Mouse (Mus musculus) heart, postnatal 14 days (tissue): Measurements from ENCODE around the gene Myog. TPM values are rescaled to one million over a fixed set of nuclear protein-coding genes. Genes with fewer than 3 reads are reported as not detected.
A peak's percentile ranks its signal among the peaks of the same experiment; 100 is the strongest.

Experiments used
- DNase-seq, 2 experiments: peaks; one replicate each; pipeline ENCODE4 v3.0.0; 2021 to 2022
- intact Hi-C: fragments of 180-260 bp; cut with DNase I; formaldehyde crosslinking; loops from one replicate; pipeline ENCODE4 v1.15.1; 2025
- total RNA-seq, 2 experiments: library from RNA; stranded (reverse); gene quantifications; 2 replicates each; pipeline ENCODE4 v1.2.3; 2021

Myog gene
- total RNA-seq, 2 experiments from 2014 or later: not detected

GRCm38 (mm10) chr1:134316361-134316760, 26.6 kb downstream of the Myog start:
- intact Hi-C loops: no loop called here
- no peak for DNase-seq

- intact Hi-C loops: no loop called here
- no peak for DNase-seq
Observed at GRCm38 (mm10) chr1:134318261-134318660, 28.5 kb downstream of the Myog start.

- no peak for DNase-seq
- intact Hi-C loops: no loop called here
Observed at GRCm38 (mm10) chr1:134320691-134321301, 31.0 kb downstream of the Myog start.

GRCm38 (mm10) chr1:134322591-134322990, 32.8 kb downstream of the Myog start:
- peak; percentile 48 to 73 for DNase-seq
- intact Hi-C loops: loop anchor here (2.0 kb wide), 3 partner anchors 78 to 172 kb away; no protein-coding TSS in a partner anchor

- no peak for DNase-seq
- intact Hi-C loops: no loop called here
Observed at GRCm38 (mm10) chr1:134326841-134327346, 37.1 kb downstream of the Myog start.

GRCm38 (mm10) chr1:134331879-134332635, 42.3 kb downstream of the Myog start:
- intact Hi-C loops: loop anchor here (1.0 to 5.0 kb wide), 3 partner anchors 181 to 280 kb away; no protein-coding TSS in a partner anchor
- DNase-seq: peak; percentile 79 to 91

- intact Hi-C loops: loop anchor here (1.0 to 5.0 kb wide), 3 partner anchors 182 to 281 kb away; no protein-coding TSS in a partner anchor
- peak; percentile 52 to 70 for DNase-seq
Observed at GRCm38 (mm10) chr1:134332770-134333271, 43.0 kb downstream of the Myog start, which contains the start of gene Ppfia4. Gene Ppfia4 (minus strand): TSS chr1:134332928.

GRCm38 (mm10) chr1:134333371-134334110, 43.8 kb downstream of the Myog start:
- no peak for DNase-seq
- intact Hi-C loops: loop anchor here (5.0 kb wide), 2 partner anchors 211 to 281 kb away; no protein-coding TSS in a partner anchor

- intact Hi-C loops: loop anchor here (5.0 kb wide), 2 partner anchors 212 to 282 kb away; no protein-coding TSS in a partner anchor
Observed at GRCm38 (mm10) chr1:134334111-134334827, 44.5 kb downstream of the Myog start.

GRCm38 (mm10) chr1:134335211-134335923, 45.6 kb downstream of the Myog start:
- intact Hi-C loops: no loop called here
- no peak for DNase-seq

More at GRCm38 (mm10) chr1:134334111-134334827, 44.5 kb downstream of the Myog start:
- DNase-seq: no peak

- intact Hi-C loops: no loop called here
- no peak for DNase-seq
Observed at GRCm38 (mm10) chr1:134335924-134336810, 46.4 kb downstream of the Myog start.

GRCm38 (mm10) chr1:134336958-134337710, 47.3 kb downstream of the Myog start:
- DNase-seq: no peak
- intact Hi-C loops: no loop called here

- no peak for DNase-seq
- intact Hi-C loops: no loop called here
Observed at GRCm38 (mm10) chr1:134339162-134339561, 49.4 kb downstream of the Myog start.

GRCm38 (mm10) chr1:134339757-134340619, 50.2 kb downstream of the Myog start:
- DNase-seq: no peak
- intact Hi-C loops: no loop called here

GRCm38 (mm10) chr1:134341641-134342277, 52.0 kb downstream of the Myog start:
- no peak for DNase-seq
- intact Hi-C loops: no loop called here
